Mouse (Mus musculus): ENCODE data around the gene Tfrc. TPM values are rescaled to one million over a fixed set of nuclear protein-coding genes. Genes with fewer than 3 reads are reported as not detected.

The Tfrc gene
- total and polyA plus RNA-seq, 3 experiments: 190 to 840 (median 358) TPM

GRCm38 (mm10) chr16:32661493-32661921, 52.8 kb downstream of the Tfrc start:
- no peak for DNase-seq (ENCODE audit: extremely low read depth)
- Histone ChIP-seq H3K9me3 (replicated peaks; ENCODE audit: low read length) (no peaks in the 10 kb centered on the region), H3K9ac (ENCODE audit: insufficient read depth, low read depth) (no peak overlapping the region), H3K36me3 (replicated peaks in 1 of 2; ENCODE audit: control insufficient read depth in 1 of 2, insufficient read depth in 1 of 2, low read length in 1 of 2) (peaks cover 0 to 44% of the 10 kb centered on the region in 2 experiments), H3K4me3 (replicated peaks in 1 of 3; ENCODE audit: low read depth in 2 of 3, low read length in 2 of 3, poor library complexity in 1 of 3) (no peak overlapping the region), H3K27ac (ENCODE audit: insufficient read depth, low read depth) (no peak overlapping the region), H3K79me2 (replicated peaks; ENCODE audit: control insufficient read depth, extremely low read depth, insufficient read depth, poor library complexity, severe bottlenecking) (no peaks in the 10 kb centered on the region), H3K27me3 (replicated peaks) (no peaks in the 10 kb centered on the region), H3K4me1 (ENCODE audit: control insufficient read depth in 1 of 2, insufficient read depth in 2 of 2) (peaks cover 25 to 59% of the 10 kb centered on the region in 2 experiments), H3K4me2 (ENCODE audit: insufficient read depth, low read depth, poor library complexity, severe bottlenecking) (no peak overlapping the region)
- in situ Hi-C loops (cut with MboI; ENCODE audit: low pct_ligation_motif_present, low pct_unique_long_range_greater_than_20kb, low sequenced_read_pairs) (no loop called here), dilution Hi-C loops (cut with MboI; ENCODE audit: extremely low pct_ligation_motif_present, extremely low pct_unique_long_range_greater_than_20kb, low sequenced_read_pairs) (no loop called here)
- TF ChIP-seq POLR2A (IDR thresholded peaks at IDR 0.05; ENCODE audit: low read depth, low read length) (no peak), USF1 (IDR thresholded peaks at IDR 0.05; ENCODE audit: low read depth, low read length) (no peak), TCF12 (IDR thresholded peaks at IDR 0.05; ENCODE audit: low read depth, low read length) (no peak), NELFE (IDR thresholded peaks at IDR 0.05; ENCODE audit: low read depth, low read length) (no peak), CHD1 (IDR thresholded peaks at IDR 0.05; ENCODE audit: low read depth, low read length) (no peak), RCOR1 (conservative IDR thresholded peaks at IDR 0.05; ENCODE audit: low read depth, low read length) (no peak), CTCF (conservative IDR thresholded peaks at IDR 0.05 in 1 of 2, IDR thresholded peaks at IDR 0.05 in 1 of 2; ENCODE audit: low read depth in 2 of 2, low read length in 2 of 2) (no peak), TBP (conservative IDR thresholded peaks at IDR 0.05; ENCODE audit: low read depth, low read length) (no peak), MXI1 (IDR thresholded peaks at IDR 0.05; ENCODE audit: low read depth, low read length) (no peak), MAX (IDR thresholded peaks at IDR 0.05; ENCODE audit: low read length) (no peak), RAD21 (IDR thresholded peaks at IDR 0.05; ENCODE audit: low read depth, low read length) (no peak), CHD2 (IDR thresholded peaks at IDR 0.05; ENCODE audit: low read length) (no peak), MAZ (IDR thresholded peaks at IDR 0.05; ENCODE audit: low read depth, low read length) (no peak), MEF2A (IDR thresholded peaks at IDR 0.05; ENCODE audit: borderline replicate concordance, low read depth, low read length) (no peak), UBTF (IDR thresholded peaks at IDR 0.05; ENCODE audit: low read depth, low read length) (no peak), EP300 (IDR thresholded peaks at IDR 0.05; ENCODE audit: low read length) (no peak), ZC3H11A (IDR thresholded peaks at IDR 0.05; ENCODE audit: low read depth, low read length) (no peak), PAX5 (IDR thresholded peaks at IDR 0.05; ENCODE audit: low read length) (no peak)

- H3K27ac ChIP-seq (ENCODE audit: insufficient read depth, low read depth): no peak overlapping the region
- no peaks in the 10 kb centered on the region for H3K9me3 ChIP-seq (replicated peaks; ENCODE audit: low read length)
- TF ChIP-seq EP300 (IDR thresholded peaks at IDR 0.05; ENCODE audit: low read length): no peak
- peak; percentile 12 for TF ChIP-seq RAD21 (IDR thresholded peaks at IDR 0.05; ENCODE audit: low read depth, low read length)
- TF ChIP-seq SMC3 (IDR thresholded peaks at IDR 0.05; ENCODE audit: low read depth, low read length): 0 out of 2 replicates have a peak, but pooled peaks have one; percentile 9
- peak in 1 of 2 experiments; percentile 24; a peak in 2 of 4 replicates for TF ChIP-seq CTCF (conservative IDR thresholded peaks at IDR 0.05 in 1 of 2, IDR thresholded peaks at IDR 0.05 in 1 of 2; ENCODE audit: low read depth in 2 of 2, low read length in 2 of 2)
- H3K79me2 ChIP-seq (replicated peaks; ENCODE audit: control insufficient read depth, extremely low read depth, insufficient read depth, poor library complexity, severe bottlenecking): no peaks in the 10 kb centered on the region
- dilution Hi-C loops (cut with MboI; ENCODE audit: extremely low pct_ligation_motif_present, extremely low pct_unique_long_range_greater_than_20kb, low sequenced_read_pairs): no loop called here
- DNase-seq (ENCODE audit: extremely low read depth): no peak
- H3K4me2 ChIP-seq (ENCODE audit: insufficient read depth, low read depth, poor library complexity, severe bottlenecking): no peak overlapping the region
- no peaks in the 10 kb centered on the region for H3K27me3 ChIP-seq (replicated peaks)
- H3K4me1 ChIP-seq (ENCODE audit: control insufficient read depth in 1 of 2, insufficient read depth in 2 of 2): peaks cover 27 to 64% of the 10 kb centered on the region in 2 experiments
- in situ Hi-C loops (cut with MboI; ENCODE audit: low pct_ligation_motif_present, low pct_unique_long_range_greater_than_20kb, low sequenced_read_pairs): no loop called here
- peaks cover 0 to 40% of the 10 kb centered on the region in 2 experiments for H3K36me3 ChIP-seq (replicated peaks in 1 of 2; ENCODE audit: control insufficient read depth in 1 of 2, insufficient read depth in 1 of 2, low read length in 1 of 2)
- H3K9ac ChIP-seq (ENCODE audit: insufficient read depth, low read depth): no peak overlapping the region
- no peak overlapping the region for H3K4me3 ChIP-seq (replicated peaks in 1 of 3; ENCODE audit: low read depth in 2 of 3, low read length in 2 of 3, poor library complexity in 1 of 3)
Measured at GRCm38 (mm10) chr16:32662372-32662771, 53.7 kb downstream of the Tfrc start.
